Mouse (Mus musculus) mouse trophoblast stem cell (cell line): Measurements from ENCODE around the gene Btbd11.
"Not testable (repeated sequence)": the region's sequence is repeated elsewhere in the genome, so short reads cannot be mapped to it uniquely, and the experiment has no call there.

Experiments
- in situ Hi-C, 2 experiments: fragments of 300-500 bp; cut with MseI, MboI; formaldehyde crosslinking; loops; 2 replicates in 1 of 2; 3 replicates in 1 of 2; pipeline ENCODE4 v1.15.1; 2025

The Btbd11 gene

GRCm38 (mm10) chr10:85655881-85656280 is 269.3 kb downstream of the Btbd11 start:
- in situ Hi-C loops: loop anchor here (10.0 kb wide), 2 partner anchors 431 to 441 kb away; no protein-coding TSS in a partner anchor

GRCm38 (mm10) chr10:85657886-85658285 is 271.3 kb downstream of the Btbd11 start:
- in situ Hi-C loops: loop anchor here (10.0 kb wide), 2 partner anchors 433 to 443 kb away; no protein-coding TSS in a partner anchor

DNA sequence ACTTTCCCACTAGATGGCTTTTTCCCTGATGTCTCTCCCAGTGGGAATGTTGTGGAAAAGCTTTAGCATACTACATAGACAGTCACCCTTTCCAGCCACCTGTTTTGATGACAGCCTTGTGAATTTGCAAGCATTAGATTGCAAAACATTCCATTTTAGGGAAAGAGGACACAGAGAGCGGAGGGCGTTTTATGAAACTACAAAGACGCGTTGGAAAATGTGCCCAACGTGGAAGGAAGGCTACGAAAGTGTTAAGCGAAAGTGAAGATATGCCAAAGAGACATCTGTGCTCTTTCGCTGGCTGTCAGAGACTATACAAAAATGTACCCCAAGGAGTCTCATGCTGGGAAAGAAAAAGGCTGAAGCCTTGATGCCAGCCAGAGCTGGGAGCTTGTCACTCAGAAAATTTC is 286.9 kb downstream of the Btbd11 start:
- in situ Hi-C loops: no loop called here

- in situ Hi-C loops: no loop called here
Observed at GRCm38 (mm10) chr10:85678635-85679034, 292.0 kb downstream of the Btbd11 start.

DNA sequence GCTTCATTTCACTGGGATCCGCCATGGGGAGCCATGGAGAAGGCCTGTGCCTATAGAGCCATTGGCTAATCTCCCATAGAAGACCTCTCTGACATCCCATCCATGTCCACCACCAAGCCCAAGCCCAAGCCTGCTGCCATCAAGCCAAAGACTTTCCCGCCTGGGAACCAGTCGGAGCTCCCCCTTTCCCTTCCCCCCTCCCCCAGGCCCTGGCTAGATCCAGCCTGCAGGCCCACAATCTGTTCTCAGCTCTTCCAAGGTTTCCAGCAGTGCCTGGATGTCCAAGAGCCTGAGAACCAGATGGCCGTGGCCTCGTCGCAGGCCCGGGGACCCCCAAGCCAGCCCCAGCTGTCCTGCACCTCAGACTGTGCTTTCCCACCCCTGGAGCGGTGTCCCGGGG is 295.8 kb downstream of the Btbd11 start:
- in situ Hi-C loops: no loop called here

GRCm38 (mm10) chr10:85694429-85694828 is 307.8 kb downstream of the Btbd11 start:
- in situ Hi-C loops: not testable (repeated sequence)

GRCm38 (mm10) chr10:85699721-85700120 is 313.1 kb downstream of the Btbd11 start:
- in situ Hi-C loops: no loop called here

DNA sequence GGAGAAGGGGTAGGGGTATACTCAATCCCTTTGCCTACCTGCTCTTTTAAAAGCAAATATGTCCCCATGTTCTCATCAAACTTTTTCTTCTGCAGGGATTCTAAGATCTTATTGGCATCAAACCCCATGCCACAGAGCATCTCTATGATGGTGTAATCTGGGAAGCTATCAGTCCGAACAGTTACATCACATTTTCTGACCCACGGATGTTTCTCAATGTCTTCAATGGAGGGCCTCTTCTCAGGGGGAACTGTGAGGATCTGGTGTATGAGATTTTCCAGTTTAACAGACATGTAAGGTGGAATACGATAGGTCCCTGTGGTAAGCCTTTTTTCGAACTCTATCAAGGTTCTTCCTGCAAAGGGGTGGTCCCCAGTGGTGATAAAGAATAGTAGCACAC is 323.2 kb downstream of the Btbd11 start:
- in situ Hi-C loops: not testable (repeated sequence)
